Mouse (Mus musculus): ENCODE results near the gene Vegfb. TPM values are rescaled to one million over a fixed set of nuclear protein-coding genes. Genes with fewer than 3 reads are reported as not detected.

The Vegfb gene
- total RNA-seq, 4 experiments from 2014 or later = 80.4 to 93.8 (median 90.1) TPM

DNA sequence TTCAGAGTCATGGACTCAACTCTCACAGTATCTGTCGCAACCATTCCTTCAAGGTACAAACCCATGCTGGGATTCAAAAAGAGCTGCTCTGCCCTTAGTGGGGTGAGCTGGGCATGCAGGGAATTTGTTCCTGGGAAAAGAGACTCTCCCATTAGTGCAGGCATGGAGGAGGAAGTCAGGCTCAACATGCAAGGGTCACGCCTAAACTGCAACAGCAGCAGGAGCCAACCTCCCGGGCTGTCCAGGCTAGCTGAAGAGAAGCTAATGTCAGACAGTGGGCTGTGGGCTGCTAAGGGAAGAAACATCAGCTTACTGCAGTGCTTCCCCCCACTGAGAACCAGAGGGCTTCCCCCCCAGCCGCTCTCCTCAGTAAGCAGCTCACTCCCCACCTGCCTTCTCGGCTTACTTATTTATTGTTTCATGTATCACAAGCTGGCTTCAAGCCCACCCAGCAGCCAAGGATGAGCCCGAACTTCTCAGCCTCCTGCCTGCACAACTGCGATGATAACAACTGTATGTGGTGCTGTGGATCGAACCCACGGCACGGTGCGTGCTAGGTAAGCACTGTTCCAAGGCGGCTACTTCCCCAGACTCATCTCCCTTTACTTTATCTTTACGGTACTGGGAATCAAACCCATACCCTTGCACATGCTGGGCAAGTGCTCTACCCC lies 15.1 kb downstream of the Vegfb start:
- no peak for DNase-seq (ENCODE audit: low spot score in 2 of 2)

DNA sequence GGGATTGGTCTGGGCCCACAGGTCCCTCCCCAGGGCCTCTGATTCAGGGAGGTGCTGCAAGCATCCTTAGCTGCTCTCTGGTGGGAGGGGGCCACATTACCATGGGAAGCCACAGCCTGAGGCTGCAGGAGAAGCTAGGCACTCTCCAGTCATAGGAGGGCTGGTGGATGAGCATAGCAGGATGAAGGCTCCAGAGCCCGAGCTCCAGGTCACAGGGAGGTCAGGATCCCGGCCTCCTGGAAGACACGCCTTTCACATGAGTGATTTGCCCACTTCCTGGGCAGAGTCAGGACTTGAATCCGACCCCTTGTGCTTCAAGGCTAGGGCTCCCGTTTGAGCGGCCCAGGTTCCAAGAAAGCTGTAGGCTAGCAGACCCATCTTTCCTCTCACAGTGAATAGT lies 15.8 kb downstream of the Vegfb start:
- DNase-seq (ENCODE audit: low spot score in 2 of 2) = no peak

- DNase-seq (ENCODE audit: low spot score in 2 of 2) = no peak
Observed at GRCm38 (mm10) chr19:6970460-6971085, 16.9 kb downstream of the Vegfb start.

- DNase-seq (ENCODE audit: low spot score in 2 of 2) = no peak
Observed at GRCm38 (mm10) chr19:6969665-6970381, 17.6 kb downstream of the Vegfb start.

DNA sequence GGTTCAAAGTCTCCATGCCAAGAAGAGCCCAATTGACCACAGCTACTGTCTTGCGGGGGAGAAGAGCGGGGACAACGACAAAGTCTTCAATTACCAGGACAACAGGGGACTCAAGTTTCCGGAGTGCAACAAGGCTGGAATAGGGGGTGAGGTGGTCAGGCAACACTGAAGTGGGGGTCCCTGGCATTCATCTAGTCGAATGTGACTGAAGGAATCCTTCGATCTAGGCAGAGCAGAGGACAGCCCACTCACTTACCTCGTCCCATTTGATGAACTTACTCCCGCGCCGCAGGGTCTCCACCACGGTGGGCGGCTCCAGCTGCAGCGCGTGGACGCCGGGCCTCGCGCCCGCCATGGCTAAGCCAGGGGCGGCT lies 18.2 kb downstream of the Vegfb start:
- no peak for DNase-seq (ENCODE audit: low spot score in 2 of 2)

GRCm38 (mm10) chr19:6968491-6969271 lies 18.8 kb downstream of the Vegfb start:
- DNase-seq (ENCODE audit: low spot score in 2 of 2) = no peak

DNA sequence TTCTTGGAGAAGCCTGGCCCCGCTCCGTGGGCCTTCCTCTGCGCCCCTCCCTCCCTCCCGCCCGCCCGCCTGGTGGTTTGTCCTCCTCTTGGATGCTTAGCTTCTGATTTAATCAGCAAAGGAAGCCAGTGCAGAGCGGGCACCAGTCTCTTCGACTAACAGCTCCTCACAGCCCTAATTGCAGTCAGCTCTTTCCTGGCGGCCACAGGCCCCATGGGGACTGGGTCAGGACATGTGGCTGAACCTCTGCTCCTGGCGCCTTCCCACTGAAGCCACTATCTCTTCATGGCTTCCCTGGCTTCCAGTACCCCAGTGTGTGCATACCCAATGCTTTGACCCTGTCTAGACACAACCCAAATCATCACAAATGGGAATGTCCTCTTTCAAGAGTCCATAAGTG lies 31.0 kb downstream of the Vegfb start:
- no peak for DNase-seq (ENCODE audit: low spot score in 2 of 2)

DNA sequence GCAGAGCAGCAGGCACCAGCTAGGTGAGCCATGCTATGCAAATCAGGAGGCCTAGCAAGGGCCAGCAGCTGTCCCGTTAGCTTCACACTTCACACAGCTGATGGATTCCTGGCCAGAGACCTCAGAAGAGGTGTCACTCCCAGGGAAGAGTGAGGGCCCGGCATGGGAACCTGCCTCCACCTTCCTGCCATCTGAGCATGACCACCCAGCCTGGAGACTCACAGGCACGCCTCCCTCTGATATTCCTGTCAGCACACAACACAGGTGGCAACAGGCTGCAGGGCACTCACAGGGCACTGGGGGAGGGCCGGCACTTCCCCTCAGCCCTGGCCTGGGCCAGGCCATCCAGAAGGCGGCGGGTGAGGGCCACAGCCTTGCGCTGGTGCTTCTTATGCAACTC lies 32.0 kb downstream of the Vegfb start:
- DNase-seq (ENCODE audit: low spot score in 2 of 2) = no peak

- no peak for DNase-seq (ENCODE audit: low spot score in 2 of 2)
Observed at GRCm38 (mm10) chr19:6954046-6954445, 33.4 kb downstream of the Vegfb start.

- DNase-seq (ENCODE audit: low spot score in 2 of 2) = no peak
Observed at GRCm38 (mm10) chr19:6952712-6953037, 34.8 kb downstream of the Vegfb start.

DNA sequence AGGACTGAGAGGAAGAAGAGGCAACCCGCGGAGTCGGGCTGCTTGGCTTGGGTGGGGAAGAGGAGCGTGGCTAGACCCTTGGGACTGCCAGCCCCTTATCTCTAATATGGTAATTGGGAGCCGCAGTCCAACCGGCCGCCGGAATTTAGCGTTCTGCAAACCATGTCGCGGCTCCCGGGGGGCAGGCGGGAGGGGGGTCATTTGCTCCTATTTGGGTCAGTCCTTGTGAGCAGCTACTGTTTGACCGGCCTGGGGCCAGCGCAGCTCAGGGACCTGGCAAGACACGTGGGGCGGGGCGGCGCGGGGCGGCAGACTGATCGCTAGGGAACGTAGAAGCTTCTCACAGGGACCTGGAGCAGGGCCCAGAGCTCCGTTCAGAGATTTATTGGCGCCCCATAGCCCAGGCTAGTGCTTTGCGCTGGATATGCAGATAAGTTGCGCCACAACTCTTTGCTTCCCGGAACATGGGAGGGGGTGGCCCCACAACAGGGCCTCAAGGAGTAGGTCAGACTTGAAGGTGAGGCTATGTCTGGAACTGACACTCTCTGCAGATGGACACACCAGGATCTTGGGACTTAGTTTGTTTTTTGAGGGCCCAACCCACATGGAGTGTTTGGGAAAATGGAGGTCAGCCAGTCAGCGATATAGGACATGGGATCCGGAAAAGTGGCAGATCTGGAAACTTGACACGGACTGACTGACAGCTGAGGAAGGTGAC lies 35.3 kb downstream of the Vegfb start:
- peak; percentile 72 to 83 for DNase-seq (ENCODE audit: low spot score in 2 of 2)

- DNase-seq (ENCODE audit: low spot score in 2 of 2) = peak; percentile 94 to 96
Observed at GRCm38 (mm10) chr19:6951381-6951968, 36.0 kb downstream of the Vegfb start.

GRCm38 (mm10) chr19:6950613-6951153 lies 36.8 kb downstream of the Vegfb start:
- DNase-seq (ENCODE audit: low spot score in 2 of 2) = peak in 1 of 2 experiments; percentile 53

- no peak for DNase-seq (ENCODE audit: low spot score in 2 of 2)
Observed at GRCm38 (mm10) chr19:6949951-6950350, 37.5 kb downstream of the Vegfb start.

DNA sequence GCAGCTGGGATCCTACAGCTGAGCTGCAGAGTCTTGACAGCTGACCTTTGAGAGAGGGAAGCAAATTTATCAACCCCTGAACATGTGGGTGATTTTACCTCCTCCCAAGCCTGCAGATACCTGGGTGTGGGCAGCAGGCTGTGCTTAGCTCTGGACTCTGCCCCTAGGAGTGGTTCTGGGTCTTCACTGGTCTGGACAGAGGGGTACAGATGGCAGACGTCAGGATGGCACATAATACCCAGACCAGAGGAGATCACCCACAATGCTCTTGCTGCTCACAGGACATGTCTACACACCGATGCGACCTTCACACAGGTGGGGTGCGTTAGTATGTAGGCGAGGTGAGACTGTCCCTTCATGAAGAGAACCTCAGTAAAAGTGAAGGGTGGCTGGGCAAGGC lies 37.9 kb downstream of the Vegfb start:
- no peak for DNase-seq (ENCODE audit: low spot score in 2 of 2)

- DNase-seq (ENCODE audit: low spot score in 2 of 2) = no peak
Observed at GRCm38 (mm10) chr19:6948186-6948585, 39.3 kb downstream of the Vegfb start.

DNA sequence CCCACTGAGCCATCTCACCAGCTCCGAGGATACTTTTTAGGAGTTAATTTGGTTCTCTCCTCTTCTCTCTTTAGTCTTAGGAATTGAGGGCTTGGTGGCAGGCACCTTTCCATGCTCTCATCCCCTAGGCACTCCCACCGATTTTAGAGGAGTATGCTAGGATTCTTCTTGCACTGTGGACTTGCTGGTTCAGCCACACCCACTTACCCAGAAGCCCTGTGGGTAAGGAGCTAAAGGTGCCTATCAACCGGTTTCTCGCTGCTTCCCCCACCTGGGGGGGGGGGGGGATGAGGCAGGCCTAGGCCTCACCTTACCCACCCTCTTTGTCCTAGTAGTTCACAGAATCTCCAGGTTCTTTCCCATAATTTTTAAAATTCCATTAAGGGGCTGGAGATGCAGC lies 39.7 kb downstream of the Vegfb start:
- DNase-seq (ENCODE audit: low spot score in 2 of 2) = no peak

DNA sequence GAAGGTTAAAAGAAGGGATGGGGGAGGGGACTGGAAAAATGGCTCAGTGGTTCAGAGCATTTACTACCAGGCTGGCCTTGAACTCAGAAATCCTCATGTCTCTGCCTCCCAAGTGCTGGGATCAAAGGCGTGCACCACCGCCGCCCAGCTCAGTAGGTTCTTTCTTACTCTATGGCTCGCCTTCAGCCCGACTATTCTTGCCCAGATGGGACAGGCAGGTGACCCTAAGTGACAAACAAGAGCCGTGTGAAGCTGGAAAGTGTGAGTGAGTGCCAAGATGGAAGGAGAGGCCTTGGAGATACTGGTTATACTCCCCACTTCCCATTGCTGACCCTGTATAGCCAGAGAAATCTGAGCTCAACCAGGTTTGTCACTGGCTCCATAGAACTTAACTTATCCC lies 43.7 kb downstream of the Vegfb start:
- no peak for DNase-seq (ENCODE audit: low spot score in 2 of 2)

- DNase-seq (ENCODE audit: low spot score in 2 of 2) = no peak
Observed at GRCm38 (mm10) chr19:6942764-6943163, 44.7 kb downstream of the Vegfb start.

- peak; percentile 92 for DNase-seq (ENCODE audit: low spot score in 2 of 2)
Observed at GRCm38 (mm10) chr19:6942249-6942691, 45.2 kb downstream of the Vegfb start, which contains the start of gene Gpr137. Gpr137 (minus strand) TSS chr19:6942480.
